Mouse (Mus musculus): Measurements from ENCODE around the gene Hilpda. TPM values are rescaled to one million over a fixed set of nuclear protein-coding genes. Genes with fewer than 3 reads are reported as not detected.
A peak's percentile ranks its signal among the peaks of the same experiment; 100 is the strongest.

Gene Hilpda
- polyA plus RNA-seq, 2 experiments = 11.4 to 14.7 TPM

DNA sequence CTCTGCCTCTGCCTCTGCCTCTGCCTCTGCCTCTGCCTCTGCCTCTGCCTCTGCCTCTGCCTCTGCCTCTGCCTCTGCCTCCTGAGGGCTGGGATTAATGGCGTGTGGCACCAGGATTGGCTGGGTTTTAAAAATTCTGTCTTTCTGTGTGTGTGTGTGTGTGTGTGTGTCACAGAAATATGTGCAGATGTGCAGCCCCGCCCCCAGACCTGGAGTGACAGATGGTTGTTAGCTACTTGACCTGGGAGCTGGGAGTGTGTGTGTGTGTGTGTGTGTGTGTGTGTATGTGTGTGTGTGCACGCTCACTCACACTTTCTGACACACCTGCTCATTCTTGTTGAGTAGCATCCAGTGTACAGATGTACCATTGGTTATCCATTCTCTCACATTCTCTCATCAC lies 38.6 kb upstream of the Hilpda start:
- 49% methylated on average over 3 of the region's 3 CpGs for WGBS (ENCODE audit: insufficient replicate concordance)
- TF ChIP-seq CTCF (IDR thresholded peaks at IDR 0.05; ENCODE audit: low read depth) (no peak), EP300 (IDR thresholded peaks at IDR 0.05; ENCODE audit: low read depth) (no peak)
- H3K9ac ChIP-seq (replicated peaks) = no peak overlapping the region
- peaks cover 0 to 5% of the 10 kb centered on the region in 2 experiments; a peak in 2 of 4 replicates for H3K4me1 ChIP-seq (replicated peaks; ENCODE audit: control insufficient read depth in 2 of 2, insufficient read depth in 2 of 2, low read length in 1 of 2)
- H3K27ac ChIP-seq = no peak overlapping the region
- ATAC-seq (ENCODE audit: insufficient read depth) = no peak
- no peak for DNase-seq (ENCODE audit: low read depth in 3 of 3, low spot score in 3 of 3)
- no peak overlapping the region for H3K4me2 ChIP-seq (ENCODE audit: low read depth)
- H3K36me3 ChIP-seq (replicated peaks; ENCODE audit: control insufficient read depth, insufficient read depth, low read depth) = no peaks in the 10 kb centered on the region
- no peaks in the 10 kb centered on the region for H3K9me3 ChIP-seq (ENCODE audit: control insufficient read depth, low read length)
- no peaks in the 10 kb centered on the region for H3K27me3 ChIP-seq (ENCODE audit: control insufficient read depth, insufficient read depth, low read length)
- H3K4me3 ChIP-seq (ENCODE audit: insufficient read depth in 1 of 2, low read depth in 2 of 2, low read length in 2 of 2) = no peak overlapping the region

DNA sequence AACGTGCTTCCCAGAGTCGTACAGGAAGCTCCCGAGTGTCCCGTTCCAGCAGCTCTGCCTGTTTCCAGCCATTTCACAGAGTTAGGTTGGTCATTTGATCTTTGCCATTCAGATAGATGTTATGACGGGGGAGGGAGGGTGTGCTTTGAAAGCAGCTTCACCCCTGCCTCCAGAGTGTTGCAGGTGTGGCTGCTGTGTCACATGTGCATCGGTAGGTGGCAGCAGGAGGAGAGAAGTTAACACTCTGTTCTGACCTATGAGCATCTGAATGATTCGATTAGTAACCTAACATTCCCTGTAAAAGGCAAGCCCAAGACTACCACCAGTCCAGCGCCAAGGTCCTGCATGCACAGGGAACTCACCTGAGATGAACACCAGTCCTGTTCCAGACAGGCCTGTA lies 38.0 kb upstream of the Hilpda start:
- no peaks in the 10 kb centered on the region for H3K27me3 ChIP-seq (ENCODE audit: control insufficient read depth, insufficient read depth, low read length)
- no peaks in the 10 kb centered on the region for H3K9me3 ChIP-seq (ENCODE audit: control insufficient read depth, low read length)
- H3K4me1 ChIP-seq (replicated peaks; ENCODE audit: control insufficient read depth in 2 of 2, insufficient read depth in 2 of 2, low read length in 1 of 2) = no peaks in the 10 kb centered on the region
- 41% methylated on average over 8 of the region's 8 CpGs for WGBS (ENCODE audit: insufficient replicate concordance)
- H3K27ac ChIP-seq = no peak overlapping the region
- H3K4me2 ChIP-seq (ENCODE audit: low read depth) = no peak overlapping the region
- no peak overlapping the region for H3K9ac ChIP-seq (replicated peaks)
- TF ChIP-seq EP300 (IDR thresholded peaks at IDR 0.05; ENCODE audit: low read depth) (no peak), CTCF (IDR thresholded peaks at IDR 0.05; ENCODE audit: low read depth) (peak; percentile 74)
- no peak for DNase-seq (ENCODE audit: low read depth in 3 of 3, low spot score in 3 of 3)
- ATAC-seq (ENCODE audit: insufficient read depth) = no peak
- no peak overlapping the region for H3K4me3 ChIP-seq (ENCODE audit: insufficient read depth in 1 of 2, low read depth in 2 of 2, low read length in 2 of 2)
- H3K36me3 ChIP-seq (replicated peaks; ENCODE audit: control insufficient read depth, insufficient read depth, low read depth) = no peaks in the 10 kb centered on the region

DNA sequence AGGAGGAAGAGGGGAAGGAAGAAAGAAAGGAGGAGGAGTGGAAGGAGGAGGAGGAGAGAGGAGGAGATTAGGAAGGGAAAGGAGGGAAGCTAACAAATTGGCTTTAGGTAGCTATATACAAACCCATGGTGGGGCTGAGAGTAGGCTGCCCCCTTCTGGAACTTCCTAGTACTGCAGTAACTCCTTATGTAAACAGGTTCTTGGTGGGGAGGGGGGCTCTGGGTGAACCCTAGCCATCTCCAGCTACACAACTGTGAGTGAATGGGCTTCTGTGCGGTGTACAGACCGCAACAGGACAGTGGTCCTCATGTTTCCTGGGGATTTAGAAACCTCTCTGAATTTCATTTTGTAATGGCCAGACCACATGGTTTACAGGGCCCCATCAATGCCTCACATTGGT lies 31.5 kb upstream of the Hilpda start:
- Histone ChIP-seq H3K4me1 (replicated peaks; ENCODE audit: control insufficient read depth in 2 of 2, insufficient read depth in 2 of 2, low read length in 1 of 2) (peaks cover 0 to 3% of the 10 kb centered on the region in 2 experiments; a peak in 2 of 4 replicates), H3K36me3 (replicated peaks; ENCODE audit: control insufficient read depth, insufficient read depth, low read depth) (no peaks in the 10 kb centered on the region), H3K9me3 (ENCODE audit: control insufficient read depth, low read length) (no peaks in the 10 kb centered on the region), H3K4me3 (ENCODE audit: insufficient read depth in 1 of 2, low read depth in 2 of 2, low read length in 2 of 2) (no peak overlapping the region), H3K4me2 (ENCODE audit: low read depth) (no peak overlapping the region), H3K27ac (no peak overlapping the region), H3K9ac (replicated peaks) (no peak overlapping the region), H3K27me3 (ENCODE audit: control insufficient read depth, insufficient read depth, low read length) (no peaks in the 10 kb centered on the region)
- 26% methylated on average over 2 of the region's 2 CpGs for WGBS (ENCODE audit: insufficient replicate concordance)
- no peak for TF ChIP-seq EP300 (IDR thresholded peaks at IDR 0.05; ENCODE audit: low read depth)
- TF ChIP-seq CTCF (IDR thresholded peaks at IDR 0.05; ENCODE audit: low read depth) = peak; percentile 77
- DNase-seq (ENCODE audit: low read depth in 3 of 3, low spot score in 3 of 3) = peak in 1 of 3 experiments; percentile 27
- ATAC-seq (ENCODE audit: insufficient read depth) = no peak

DNA sequence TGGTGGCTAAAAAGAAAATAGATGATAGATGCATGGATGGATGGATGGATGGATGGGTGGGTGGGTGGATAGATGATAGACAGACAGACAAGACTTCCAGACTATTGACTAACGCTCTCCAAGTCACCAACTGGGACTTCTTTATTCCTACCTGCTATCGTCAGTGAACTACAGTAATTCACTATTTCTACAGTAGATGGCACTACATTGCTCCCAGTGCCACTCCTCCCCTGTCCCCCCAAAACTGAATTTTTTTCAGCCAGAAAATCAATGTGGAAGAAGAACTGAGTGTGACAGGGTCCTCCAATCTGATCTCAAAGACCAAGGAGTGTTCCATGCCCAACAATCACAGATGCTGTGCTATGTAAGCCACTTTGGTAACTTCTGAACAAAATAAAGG lies 30.6 kb upstream of the Hilpda start:
- ATAC-seq (ENCODE audit: insufficient read depth) = no peak
- no peak overlapping the region for H3K4me2 ChIP-seq (ENCODE audit: low read depth)

DNA sequence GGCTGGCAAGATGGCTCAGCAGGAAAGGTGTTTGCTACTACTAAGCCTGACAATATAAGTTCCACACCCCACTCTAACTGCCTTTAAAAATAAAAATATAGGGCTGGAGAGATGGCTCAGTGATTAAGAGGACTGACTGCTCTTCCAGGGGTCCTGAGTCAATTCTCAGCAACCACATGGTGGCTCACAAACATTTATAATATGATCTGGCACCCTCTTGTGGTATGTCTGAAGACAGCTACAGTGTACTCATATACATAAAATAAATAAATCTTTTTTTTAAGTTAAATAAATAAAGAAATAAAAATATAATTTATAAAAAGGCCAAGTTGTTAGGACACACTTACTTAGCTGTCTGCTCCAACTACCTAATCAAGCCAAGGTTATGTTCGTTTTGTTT lies 30.0 kb upstream of the Hilpda start:
- DNase-seq (ENCODE audit: low read depth in 3 of 3, low spot score in 3 of 3) = no peak
- no peak for TF ChIP-seq EP300 (IDR thresholded peaks at IDR 0.05; ENCODE audit: low read depth)
- TF ChIP-seq CTCF (IDR thresholded peaks at IDR 0.05; ENCODE audit: low read depth) = 0 out of 2 replicates have a peak, but pooled peaks have one; percentile 11
- Histone ChIP-seq H3K4me1 (replicated peaks; ENCODE audit: control insufficient read depth in 2 of 2, insufficient read depth in 2 of 2, low read length in 1 of 2) (peaks cover 0 to 11% of the 10 kb centered on the region in 2 experiments; a peak in 2 of 4 replicates), H3K4me2 (ENCODE audit: low read depth) (no peak overlapping the region), H3K4me3 (ENCODE audit: insufficient read depth in 1 of 2, low read depth in 2 of 2, low read length in 2 of 2) (no peak overlapping the region), H3K9me3 (ENCODE audit: control insufficient read depth, low read length) (no peaks in the 10 kb centered on the region), H3K27ac (no peak overlapping the region), H3K27me3 (ENCODE audit: control insufficient read depth, insufficient read depth, low read length) (no peaks in the 10 kb centered on the region), H3K9ac (replicated peaks) (no peak overlapping the region), H3K36me3 (replicated peaks; ENCODE audit: control insufficient read depth, insufficient read depth, low read depth) (no peaks in the 10 kb centered on the region)
- 43% methylated on average over 1 of the region's 1 CpGs for WGBS (ENCODE audit: insufficient replicate concordance)
- no peak for ATAC-seq (ENCODE audit: insufficient read depth)

More for the DNA sequence above, 30.6 kb upstream of the Hilpda start:
- Histone ChIP-seq H3K36me3 (replicated peaks; ENCODE audit: control insufficient read depth, insufficient read depth, low read depth) (no peaks in the 10 kb centered on the region), H3K4me1 (replicated peaks; ENCODE audit: control insufficient read depth in 2 of 2, insufficient read depth in 2 of 2, low read length in 1 of 2) (peaks cover 0 to 8% of the 10 kb centered on the region in 2 experiments; a peak in 2 of 4 replicates), H3K9ac (replicated peaks) (no peak overlapping the region), H3K9me3 (ENCODE audit: control insufficient read depth, low read length) (no peaks in the 10 kb centered on the region), H3K27ac (no peak overlapping the region), H3K4me3 (ENCODE audit: insufficient read depth in 1 of 2, low read depth in 2 of 2, low read length in 2 of 2) (no peak overlapping the region), H3K27me3 (ENCODE audit: control insufficient read depth, insufficient read depth, low read length) (no peaks in the 10 kb centered on the region)
- no peak for DNase-seq (ENCODE audit: low read depth in 3 of 3, low spot score in 3 of 3)
- 37% methylated on average over 2 of the region's 2 CpGs for WGBS (ENCODE audit: insufficient replicate concordance)
- TF ChIP-seq CTCF (IDR thresholded peaks at IDR 0.05; ENCODE audit: low read depth) = peak; percentile 39; the same call in 1 of the 2 replicates
- no peak for TF ChIP-seq EP300 (IDR thresholded peaks at IDR 0.05; ENCODE audit: low read depth)
